Mouse (Mus musculus) embryonic facial prominence, embryonic 11.5 days (tissue): ENCODE results near the gene Lamtor4. TPM values are rescaled to one million over a fixed set of nuclear protein-coding genes. Genes with fewer than 3 reads are reported as not detected.

Source experiments
- ATAC-seq: fragments of 200-750 bp; cut with Nextera tagmentation; replicated peaks from 2 replicates; pipeline ENCODE4 v1.8.0; 2017; ENCODE audit warnings: low read depth; ENCODE audit not compliant: insufficient number of reproducible peaks, low FRiP score, low TSS enrichment
- DNase-seq: peaks from one replicate; pipeline ENCODE4 v3.0.0-alpha.2; 2015; ENCODE audit warnings: low spot score
- H3K27ac ChIP-seq: fragments of 300-500 bp; sonication (generic); replicated peaks from 2 replicates; pipeline ENCODE4 v1.5.1; 2014; ENCODE audit warnings: mild to moderate bottlenecking, low read depth, low read length, control low read depth
- H3K27me3 ChIP-seq: fragments of 300-500 bp; sonication (generic); 2 replicates; pipeline ENCODE4 v1.6.1; 2014; ENCODE audit warnings: mild to moderate bottlenecking, low read length, moderate library complexity, mixed read lengths; ENCODE audit not compliant: control insufficient read depth, insufficient read depth
- H3K36me3 ChIP-seq: fragments of 300-500 bp; sonication (generic); replicated peaks from 2 replicates; pipeline ENCODE4 v1.6.1; 2014; ENCODE audit warnings: low read depth, mild to moderate bottlenecking, low read length, moderate library complexity, mixed read lengths; ENCODE audit not compliant: control insufficient read depth, insufficient read depth
- H3K4me1 ChIP-seq: fragments of 300-500 bp; sonication (generic); 2 replicates; pipeline ENCODE4 v1.6.1; 2014; ENCODE audit warnings: low read length, mixed read lengths; ENCODE audit not compliant: control insufficient read depth, insufficient read depth
- H3K4me2 ChIP-seq: fragments of 300-500 bp; sonication (generic); 2 replicates; pipeline ENCODE4 v1.6.1; 2014; ENCODE audit warnings: low read depth, mild to moderate bottlenecking, control low read depth, low read length, moderate library complexity
- H3K4me3 ChIP-seq: fragments of 300-500 bp; sonication (generic); 2 replicates; pipeline ENCODE4 v1.5.1; 2014; ENCODE audit warnings: low read depth, low read length, control low read depth
- H3K9ac ChIP-seq: fragments of 300-500 bp; sonication (generic); replicated peaks from 2 replicates; pipeline ENCODE4 v1.6.1; 2014; ENCODE audit warnings: mild to moderate bottlenecking, control low read depth, low read length
- H3K9me3 ChIP-seq: fragments of 300-500 bp; sonication (generic); replicated peaks from 2 replicates; pipeline ENCODE4 v1.6.1; 2016; ENCODE audit warnings: mild to moderate bottlenecking, low read length, inconsistent platforms, mixed read lengths; ENCODE audit not compliant: control insufficient read depth
- WGBS: fragments of 180-500 bp; shearing (Covaris S2); extraction: QIAGEN DNeasy Blood & Tissue Kit; methylation state at CpG from one replicate; pipeline ENCODE4 v1.1.7; 2014; 5-methylcytosine and 5-hydroxymethylcytosine counted together
- polyA plus RNA-seq: library from polyadenylated mRNA; unstranded; fragments of >200 nt; fragmentation: Nextera tagmentation; extraction: Ambion mirVana; gene quantifications from 2 replicates; pipeline ENCODE4 v1.2.1, GENCODE M21; 2014

Gene Lamtor4
- polyA plus RNA-seq, 1 experiment from 2014 or later = 36.8 TPM

DNA sequence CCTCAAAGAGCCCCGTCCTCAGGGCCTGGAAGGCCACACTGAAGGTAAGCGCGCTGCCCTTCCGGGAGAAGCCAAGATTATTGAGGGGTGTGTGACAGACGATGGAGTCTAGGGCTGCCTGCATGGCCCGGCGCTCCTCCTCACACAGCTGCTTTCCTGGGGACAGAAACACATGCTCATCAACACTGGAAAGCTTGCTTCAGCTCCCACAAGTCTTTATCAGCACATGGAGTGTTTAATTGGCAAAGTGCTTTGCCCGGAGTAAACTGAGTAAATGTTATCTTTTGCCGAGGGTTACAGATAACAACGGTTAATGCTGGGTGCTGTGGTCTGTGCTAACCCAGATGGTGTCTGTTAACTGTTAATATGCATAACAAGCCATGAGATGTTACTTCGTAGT, 5.6 kb downstream of the Lamtor4 start:
- ATAC-seq (no peak), DNase-seq (no peak)
- Histone ChIP-seq H3K27me3 (no peaks in the 10 kb centered on the region), H3K9me3 (no peaks in the 10 kb centered on the region), H3K27ac (no peak overlapping the region), H3K4me3 (no peak overlapping the region), H3K4me1 (no peaks in the 10 kb centered on the region), H3K36me3 (peaks cover 7% of the 10 kb centered on the region), H3K4me2 (no peak overlapping the region), H3K9ac (no peak overlapping the region)
- WGBS = 90% methylated on average over 11 of the region's 11 CpGs

DNA sequence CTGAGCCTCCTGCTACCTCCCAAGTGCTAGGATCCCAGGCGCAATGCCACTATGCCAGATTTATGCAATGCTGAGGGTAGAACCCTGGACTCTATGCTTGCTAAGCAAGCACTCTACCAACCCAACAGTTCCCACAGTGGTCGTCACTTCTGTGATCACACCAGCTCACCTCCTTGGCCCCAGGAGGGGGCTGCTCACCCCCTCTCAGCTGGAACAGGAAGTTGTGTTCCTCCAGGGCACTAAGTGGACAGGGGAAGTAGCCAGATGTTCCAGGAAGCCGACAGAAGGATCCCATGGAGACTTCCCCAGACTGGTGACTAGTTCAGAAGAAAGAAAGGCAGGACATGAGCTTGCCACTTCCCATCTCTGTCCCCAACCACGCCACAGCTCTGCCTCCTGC, 6.7 kb downstream of the Lamtor4 start:
- no peak for ATAC-seq

DNA sequence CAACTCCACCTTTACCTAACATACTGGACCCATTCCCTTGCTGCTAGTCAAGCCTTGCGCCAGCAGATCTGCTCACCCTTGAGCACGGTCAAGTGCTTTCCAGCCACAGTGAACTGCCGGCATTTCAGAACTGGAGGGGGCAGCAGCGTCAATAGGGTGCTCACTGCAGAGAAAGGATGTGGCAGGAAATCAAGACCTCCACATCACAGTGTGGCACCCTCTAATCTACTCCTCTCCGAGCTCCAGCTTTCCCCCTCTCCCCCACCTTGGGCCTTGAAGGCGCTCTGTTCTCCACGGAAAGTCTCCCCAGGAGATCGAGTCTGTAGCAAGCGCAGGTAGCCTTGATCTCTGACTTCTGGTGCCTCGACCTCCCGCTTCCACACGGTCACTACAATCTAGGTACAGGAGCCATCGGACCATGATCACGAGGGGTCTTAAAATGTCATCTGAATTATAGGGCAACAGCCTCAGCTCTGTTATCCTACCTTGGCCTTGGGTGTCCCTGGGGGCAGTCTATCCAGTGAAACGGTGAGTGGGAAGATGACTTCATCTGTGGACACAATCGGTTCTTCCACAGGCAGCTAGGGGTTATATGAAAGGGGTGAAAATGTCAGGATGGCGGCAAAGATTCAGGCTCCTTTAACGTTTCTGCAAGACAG, 7.4 kb downstream of the Lamtor4 start:
- Histone ChIP-seq H3K27me3 (no peaks in the 10 kb centered on the region), H3K36me3 (peaks cover 7% of the 10 kb centered on the region), H3K9ac (peak overlapping the region; percentile 88), H3K27ac (no peak overlapping the region), H3K4me1 (no peaks in the 10 kb centered on the region), H3K4me2 (peak overlapping the region; percentile 73), H3K4me3 (peak overlapping the region; percentile 83), H3K9me3 (no peaks in the 10 kb centered on the region)
- WGBS = 64% methylated on average over 18 of the region's 18 CpGs
- ATAC-seq = no peak
- no peak for DNase-seq

More for the DNA sequence above, 6.7 kb downstream of the Lamtor4 start:
- H3K27ac ChIP-seq = no peak overlapping the region
- no peak overlapping the region for H3K9ac ChIP-seq
- no peaks in the 10 kb centered on the region for H3K9me3 ChIP-seq
- no peak overlapping the region for H3K4me2 ChIP-seq
- 63% methylated on average over 4 of the region's 4 CpGs for WGBS
- H3K36me3 ChIP-seq = peaks cover 7% of the 10 kb centered on the region
- no peak for DNase-seq
- no peak overlapping the region for H3K4me3 ChIP-seq
- H3K4me1 ChIP-seq = no peaks in the 10 kb centered on the region
- no peaks in the 10 kb centered on the region for H3K27me3 ChIP-seq

DNA sequence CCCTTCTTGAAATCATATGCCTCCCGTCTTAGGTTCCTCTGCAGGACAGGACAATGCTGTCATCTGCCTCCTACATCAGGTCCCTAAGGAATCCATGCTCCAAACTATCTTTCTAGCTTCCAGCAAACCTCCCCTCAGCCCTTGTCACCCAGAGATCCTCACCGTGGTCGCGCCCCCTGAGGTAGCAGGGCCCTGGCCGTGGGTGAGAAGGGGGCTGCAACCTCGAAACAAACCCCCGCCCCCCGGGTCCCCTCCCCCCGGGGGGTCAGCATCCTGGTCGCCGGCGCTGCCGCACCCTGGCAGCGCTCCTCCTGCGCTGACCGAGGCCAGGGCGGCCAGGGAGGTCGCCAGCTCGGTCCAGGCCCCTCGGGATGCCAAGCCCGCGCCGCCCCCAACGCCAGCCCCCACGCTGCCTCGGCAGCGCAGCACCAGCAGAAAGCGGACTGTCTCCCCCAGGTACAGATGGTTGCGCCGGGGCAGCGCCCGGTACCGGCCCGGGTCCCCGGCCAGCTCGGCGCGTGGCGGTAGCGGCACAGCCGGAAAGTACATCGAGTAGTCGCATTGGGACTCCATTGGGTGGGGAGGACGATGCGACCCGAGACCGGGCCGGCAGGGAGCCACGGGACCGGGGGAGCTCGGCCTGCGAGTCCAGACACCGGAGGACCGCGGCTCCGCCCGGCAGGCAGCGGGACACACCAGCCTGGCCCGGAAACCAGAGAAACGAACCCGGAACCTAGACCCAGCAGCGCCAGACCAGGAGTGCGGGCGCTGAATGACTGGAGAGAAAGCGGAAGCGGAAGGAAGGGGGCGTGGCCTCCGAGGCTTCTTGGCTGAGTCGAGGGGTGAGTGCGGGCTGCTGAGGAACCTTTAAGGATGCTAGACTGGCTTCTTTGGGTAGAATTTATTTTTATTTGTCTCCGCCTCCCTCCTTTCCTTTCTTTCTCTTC, 8.3 kb downstream of the Lamtor4 start, which contains the start of gene BC037034:
TSS of gene BC037034 (minus strand) at position 774 of the 947 bp plus-strand sequence.
- Histone ChIP-seq H3K4me1 (no peaks in the 10 kb centered on the region), H3K9me3 (no peaks in the 10 kb centered on the region), H3K4me2 (peak within 1 kb of the TSS; percentile 73), H3K4me3 (peak within 1 kb of the TSS; percentile 83), H3K27ac (peak within 1 kb of the TSS; percentile 10; the same call in 1 of the 2 replicates), H3K36me3 (peaks cover 7% of the 10 kb centered on the region), H3K9ac (peak within 1 kb of the TSS; percentile 88), H3K27me3 (no peaks in the 10 kb centered on the region)
- under 1% methylated on average over 66 of the region's 71 CpGs for WGBS
- ATAC-seq = peak; percentile 77
- peak; percentile 96 for DNase-seq

DNA sequence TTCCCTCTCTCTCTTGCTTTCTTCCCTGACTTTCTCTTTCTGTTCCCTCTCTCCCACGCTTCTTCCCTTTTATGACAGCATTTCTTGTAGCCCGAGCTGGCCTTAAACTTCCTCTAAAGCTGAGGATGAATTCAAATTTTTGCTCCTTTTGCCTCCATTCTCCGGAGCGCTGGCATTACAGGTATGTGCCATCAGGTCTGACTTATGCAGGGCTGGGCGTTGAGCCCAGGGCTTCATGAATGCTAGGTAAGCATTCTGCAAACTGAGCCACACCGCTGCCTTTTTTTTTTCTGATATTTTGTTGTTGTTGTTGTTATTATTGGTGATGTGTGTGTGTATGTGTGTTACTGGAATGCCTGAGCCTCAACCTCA, 8.9 kb downstream of the Lamtor4 start:
- DNase-seq (no peak), ATAC-seq (no peak)
- no peak overlapping the region for H3K27ac ChIP-seq
- no peaks in the 10 kb centered on the region for H3K4me1 ChIP-seq
- peak overlapping the region; percentile 83 for H3K4me3 ChIP-seq
- H3K9ac ChIP-seq = peak overlapping the region; percentile 88
- 14% methylated on average over 6 of the region's 6 CpGs for WGBS
- no peaks in the 10 kb centered on the region for H3K9me3 ChIP-seq
- peaks cover 7% of the 10 kb centered on the region for H3K36me3 ChIP-seq
- H3K27me3 ChIP-seq = no peaks in the 10 kb centered on the region
- H3K4me2 ChIP-seq = peak overlapping the region; percentile 73

DNA sequence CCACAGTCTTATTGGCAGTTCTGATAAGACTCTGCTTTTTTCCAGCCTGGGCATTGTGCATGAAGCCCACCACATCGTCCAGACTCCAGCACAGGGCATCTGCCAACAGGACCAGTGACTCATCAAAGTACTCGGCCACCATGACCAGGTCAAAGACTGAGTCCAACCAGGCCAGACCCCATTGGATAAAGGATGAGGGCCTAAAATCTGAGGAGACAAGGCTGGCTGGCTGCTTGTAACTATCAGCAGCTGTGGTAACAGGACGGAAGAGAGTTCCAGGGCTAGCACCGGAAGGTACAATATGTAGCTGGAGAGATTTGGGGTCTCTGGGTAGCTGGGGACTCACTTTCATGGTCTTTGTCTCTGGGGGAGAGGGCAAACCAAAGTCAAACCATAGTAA, 10.4 kb downstream of the Lamtor4 start:
- Histone ChIP-seq H3K27me3 (no peaks in the 10 kb centered on the region), H3K9me3 (no peaks in the 10 kb centered on the region), H3K36me3 (peaks cover 2% of the 10 kb centered on the region), H3K4me2 (no peak overlapping the region), H3K9ac (no peak overlapping the region), H3K4me1 (no peaks in the 10 kb centered on the region), H3K27ac (no peak overlapping the region), H3K4me3 (no peak overlapping the region)
- 97% methylated on average over 4 of the region's 4 CpGs for WGBS
- no peak for ATAC-seq
- no peak for DNase-seq

DNA sequence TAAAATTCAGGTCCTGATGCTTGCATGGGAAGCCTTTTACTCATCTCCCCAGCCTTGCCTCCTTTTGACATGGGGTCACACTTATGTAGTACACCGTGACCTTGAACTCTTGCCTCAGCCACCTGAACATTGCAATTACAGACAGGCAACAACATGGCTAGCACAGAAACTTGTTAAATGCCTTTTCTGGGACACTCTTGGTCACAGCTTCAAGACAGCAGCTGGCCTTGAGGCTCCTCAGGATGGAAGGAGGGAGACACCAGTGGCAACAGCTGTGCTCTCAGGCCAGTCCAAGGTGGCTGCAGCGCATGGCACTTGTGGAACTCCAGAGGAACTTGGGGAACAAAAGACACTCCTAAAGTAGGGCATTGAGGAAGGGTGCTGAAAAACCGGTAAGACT, 11.8 kb downstream of the Lamtor4 start:
- 91% methylated on average over 3 of the region's 3 CpGs for WGBS
- Histone ChIP-seq H3K4me2 (no peak overlapping the region), H3K4me1 (peaks cover 2% of the 10 kb centered on the region; the same call in 1 of the 2 replicates), H3K27me3 (no peaks in the 10 kb centered on the region), H3K36me3 (no peaks in the 10 kb centered on the region; the same call in 1 of the 2 replicates), H3K9me3 (no peaks in the 10 kb centered on the region), H3K4me3 (no peak overlapping the region), H3K9ac (no peak overlapping the region), H3K27ac (no peak overlapping the region)
- no peak for DNase-seq
- ATAC-seq = no peak

DNA sequence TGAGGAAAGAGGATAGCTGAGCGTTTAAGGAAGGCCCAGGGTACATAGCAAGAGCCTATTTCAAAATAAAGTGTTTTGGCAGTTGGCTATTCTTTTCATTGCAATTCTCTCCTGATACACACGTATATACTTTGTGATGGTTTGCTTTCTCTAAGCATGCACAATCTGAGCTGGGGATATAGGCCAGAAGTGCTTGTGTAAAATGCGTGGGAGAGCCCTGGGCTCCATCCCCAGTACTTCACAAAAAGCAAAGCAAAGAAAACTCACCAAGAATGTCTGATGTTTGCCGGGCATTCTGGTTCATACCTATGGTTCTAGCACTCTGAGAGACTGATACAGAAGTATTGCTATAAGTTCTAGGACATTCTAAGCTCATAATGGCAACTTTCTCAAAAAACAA, 13.7 kb downstream of the Lamtor4 start:
- H3K9me3 ChIP-seq = no peaks in the 10 kb centered on the region
- no peak for DNase-seq
- ATAC-seq = no peak
- peaks cover 2% of the 10 kb centered on the region; the same call in 1 of the 2 replicates for H3K4me1 ChIP-seq
- H3K27me3 ChIP-seq = no peaks in the 10 kb centered on the region
- no peaks in the 10 kb centered on the region for H3K36me3 ChIP-seq
- H3K9ac ChIP-seq = no peak overlapping the region
- H3K27ac ChIP-seq = no peak overlapping the region
- H3K4me2 ChIP-seq = no peak overlapping the region
- 80% methylated on average over 4 of the region's 4 CpGs for whole genome bisulfite sequencing
- H3K4me3 ChIP-seq = no peak overlapping the region
